In the genomic region with DNA sequence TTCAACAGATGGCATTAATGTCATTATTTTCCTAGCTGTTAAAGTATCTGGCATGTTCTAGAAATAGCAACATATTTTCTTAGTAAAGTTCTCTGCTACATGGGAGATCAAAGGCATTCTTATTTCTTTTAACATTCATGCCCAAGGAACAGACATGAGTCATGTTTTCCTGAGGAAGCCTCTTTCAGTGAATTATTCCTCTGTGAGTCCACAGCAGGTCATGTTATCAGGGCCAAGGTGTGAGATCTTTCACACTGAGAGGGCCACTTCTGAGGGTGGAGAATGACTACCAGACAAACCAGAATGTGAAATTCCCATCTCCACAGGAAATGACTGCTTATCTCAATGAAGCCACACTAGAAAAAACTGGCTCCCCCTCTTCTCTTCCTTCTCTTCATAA, we compare ENCODE assay signal across 25 mouse cellular contexts.
"Had no signal": no experiment of that assay in that cellular context is flagged by ENCODE, and none has a peak within 500 bp of the region (broad histone marks: within the 10 kb centered on the region; RNA-seq: fewer than 3 reads in every experiment).

No protein-coding gene starts in this region.

- H3K27ac ChIP-seq: gastrocnemius, adult 2 months; heart, adult 2 months; heart, embryonic 13.5 days; heart, embryonic 15.5 days; hindbrain, embryonic 13.5 days; hindbrain, embryonic 15.5 days; hindbrain, postnatal 0 days; kidney, embryonic 15.5 days; kidney, postnatal 0 days; limb, embryonic 13.5 days; limb, embryonic 15.5 days; liver, embryonic 12.5 days; liver, embryonic 14.5 days had no signal

- H3K4me3 ChIP-seq: gastrocnemius, adult 2 months; heart, adult 2 months; heart, embryonic 13.5 days; heart, embryonic 15.5 days; hindbrain, embryonic 13.5 days; hindbrain, embryonic 15.5 days; kidney, embryonic 15.5 days; limb, embryonic 13.5 days; limb, embryonic 15.5 days; liver, embryonic 12.5 days had no signal

- DNase-seq: gastrocnemius, adult 2 months; gastrocnemius, postnatal 10 days; gastrocnemius, postnatal 25 days; heart, adult 2 months; heart, postnatal 14 days; heart, postnatal 36 days; kidney, adult 11 months; kidney, adult 2 months; kidney, adult 9 months; kidney, postnatal 14 days; kidney, postnatal 36 days; layer of hippocampus, adult 9-11 months; layer of hippocampus, postnatal 36 days; left cerebral cortex, postnatal 4 days had no signal
